Mouse (Mus musculus): ENCODE measurements around the gene Spen. TPM values are rescaled to one million over a fixed set of nuclear protein-coding genes. Genes with fewer than 3 reads are reported as not detected.

Gene Spen
- polyA plus RNA-seq, 1 experiment from 2014 or later = 12.5 TPM

- ATAC-seq (ENCODE audit: low read depth) = no peak
- no peaks in the 10 kb centered on the region for H3K27me3 ChIP-seq (replicated peaks; ENCODE audit: control insufficient read depth, insufficient read depth, low read length)
- DNase-seq (ENCODE audit: low spot score) = peak; percentile 41
- 68% methylated on average over 12 of the region's 12 CpGs for WGBS
- H3K4me1 ChIP-seq (ENCODE audit: control insufficient read depth, insufficient read depth, low read length) = peaks cover 6% of the 10 kb centered on the region
- no peak overlapping the region for H3K4me3 ChIP-seq (ENCODE audit: low read depth, low read length)
- H3K9ac ChIP-seq (ENCODE audit: low read depth, low read length) = no peak overlapping the region
- peaks cover 48% of the 10 kb centered on the region for H3K36me3 ChIP-seq (ENCODE audit: control insufficient read depth, insufficient read depth, low read length)
- H3K27ac ChIP-seq (replicated peaks; ENCODE audit: low read depth, low read length) = no peak overlapping the region
- no peak overlapping the region for H3K4me2 ChIP-seq (ENCODE audit: low read depth, low read length)
- H3K9me3 ChIP-seq (ENCODE audit: control insufficient read depth, low read length) = no peaks in the 10 kb centered on the region
Observed at GRCm38 (mm10) chr4:141461088-141461487, 77.3 kb downstream of the Spen start.

- H3K9ac ChIP-seq (ENCODE audit: low read depth, low read length) = no peak overlapping the region
- ATAC-seq (ENCODE audit: low read depth) = no peak
- no peak for DNase-seq (ENCODE audit: low spot score)
- no peaks in the 10 kb centered on the region for H3K27me3 ChIP-seq (replicated peaks; ENCODE audit: control insufficient read depth, insufficient read depth, low read length)
- no peak overlapping the region for H3K27ac ChIP-seq (replicated peaks; ENCODE audit: low read depth, low read length)
- 94% methylated on average over 4 of the region's 4 CpGs for WGBS
- H3K36me3 ChIP-seq (ENCODE audit: control insufficient read depth, insufficient read depth, low read length) = peaks cover 42% of the 10 kb centered on the region
- H3K9me3 ChIP-seq (ENCODE audit: control insufficient read depth, low read length) = no peaks in the 10 kb centered on the region
- H3K4me3 ChIP-seq (ENCODE audit: low read depth, low read length) = no peak overlapping the region
- H3K4me1 ChIP-seq (ENCODE audit: control insufficient read depth, insufficient read depth, low read length) = peaks cover 6% of the 10 kb centered on the region
- H3K4me2 ChIP-seq (ENCODE audit: low read depth, low read length) = no peak overlapping the region
Observed at GRCm38 (mm10) chr4:141460481-141460880, 77.9 kb downstream of the Spen start.

- Histone ChIP-seq H3K27ac (replicated peaks; ENCODE audit: low read depth, low read length) (no peak overlapping the region), H3K9ac (ENCODE audit: low read depth, low read length) (no peak overlapping the region), H3K36me3 (ENCODE audit: control insufficient read depth, insufficient read depth, low read length) (peaks cover 37% of the 10 kb centered on the region), H3K27me3 (replicated peaks; ENCODE audit: control insufficient read depth, insufficient read depth, low read length) (no peaks in the 10 kb centered on the region), H3K4me2 (ENCODE audit: low read depth, low read length) (no peak overlapping the region), H3K9me3 (ENCODE audit: control insufficient read depth, low read length) (no peaks in the 10 kb centered on the region), H3K4me1 (ENCODE audit: control insufficient read depth, insufficient read depth, low read length) (peaks cover 6% of the 10 kb centered on the region), H3K4me3 (ENCODE audit: low read depth, low read length) (no peak overlapping the region)
- no peak for ATAC-seq (ENCODE audit: low read depth)
- DNase-seq (ENCODE audit: low spot score) = no peak
- 87% methylated on average over 9 of the region's 9 CpGs for WGBS
Observed at GRCm38 (mm10) chr4:141459766-141460165, 78.6 kb downstream of the Spen start.

- Histone ChIP-seq H3K27me3 (replicated peaks; ENCODE audit: control insufficient read depth, insufficient read depth, low read length) (no peaks in the 10 kb centered on the region), H3K9me3 (ENCODE audit: control insufficient read depth, low read length) (no peaks in the 10 kb centered on the region), H3K4me2 (ENCODE audit: low read depth, low read length) (no peak overlapping the region), H3K36me3 (ENCODE audit: control insufficient read depth, insufficient read depth, low read length) (peaks cover 31% of the 10 kb centered on the region), H3K9ac (ENCODE audit: low read depth, low read length) (no peak overlapping the region), H3K4me1 (ENCODE audit: control insufficient read depth, insufficient read depth, low read length) (peaks cover 6% of the 10 kb centered on the region), H3K27ac (replicated peaks; ENCODE audit: low read depth, low read length) (peak overlapping the region; percentile 63; the same call in 1 of the 2 replicates), H3K4me3 (ENCODE audit: low read depth, low read length) (no peak overlapping the region)
- ATAC-seq (ENCODE audit: low read depth) = peak; percentile 4; the same call in 1 of the 2 replicates
- WGBS = 59% methylated on average over 3 of the region's 3 CpGs
- DNase-seq (ENCODE audit: low spot score) = no peak
Observed at GRCm38 (mm10) chr4:141458888-141459287, 79.5 kb downstream of the Spen start.

- Histone ChIP-seq H3K4me1 (ENCODE audit: control insufficient read depth, insufficient read depth, low read length) (peaks cover 6% of the 10 kb centered on the region), H3K4me3 (ENCODE audit: low read depth, low read length) (no peak overlapping the region), H3K36me3 (ENCODE audit: control insufficient read depth, insufficient read depth, low read length) (peaks cover 25% of the 10 kb centered on the region), H3K27me3 (replicated peaks; ENCODE audit: control insufficient read depth, insufficient read depth, low read length) (no peaks in the 10 kb centered on the region), H3K9me3 (ENCODE audit: control insufficient read depth, low read length) (no peaks in the 10 kb centered on the region), H3K9ac (ENCODE audit: low read depth, low read length) (peak overlapping the region; percentile 11; the same call in 1 of the 2 replicates), H3K27ac (replicated peaks; ENCODE audit: low read depth, low read length) (peak overlapping the region; percentile 63), H3K4me2 (ENCODE audit: low read depth, low read length) (no peak overlapping the region; the same call in 1 of the 2 replicates)
- DNase-seq (ENCODE audit: low spot score) (peak; percentile 69), ATAC-seq (ENCODE audit: low read depth) (peak; percentile 48)
- WGBS = 16% methylated on average over 7 of the region's 7 CpGs
Observed at GRCm38 (mm10) chr4:141458236-141458635, 80.2 kb downstream of the Spen start.

- no peak overlapping the region for H3K9ac ChIP-seq (ENCODE audit: low read depth, low read length)
- H3K27me3 ChIP-seq (replicated peaks; ENCODE audit: control insufficient read depth, insufficient read depth, low read length) = no peaks in the 10 kb centered on the region
- no peak for ATAC-seq (ENCODE audit: low read depth)
- H3K4me3 ChIP-seq (ENCODE audit: low read depth, low read length) = no peak overlapping the region
- WGBS = 94% methylated on average over 14 of the region's 14 CpGs
- H3K36me3 ChIP-seq (ENCODE audit: control insufficient read depth, insufficient read depth, low read length) = peaks cover 21% of the 10 kb centered on the region; the same call in 1 of the 2 replicates
- no peaks in the 10 kb centered on the region for H3K9me3 ChIP-seq (ENCODE audit: control insufficient read depth, low read length)
- no peak for DNase-seq (ENCODE audit: low spot score)
- H3K4me2 ChIP-seq (ENCODE audit: low read depth, low read length) = no peak overlapping the region
- H3K27ac ChIP-seq (replicated peaks; ENCODE audit: low read depth, low read length) = no peak overlapping the region
- peaks cover 6% of the 10 kb centered on the region for H3K4me1 ChIP-seq (ENCODE audit: control insufficient read depth, insufficient read depth, low read length)
Observed at GRCm38 (mm10) chr4:141456193-141456938, 82.0 kb downstream of the Spen start.

- Histone ChIP-seq H3K36me3 (ENCODE audit: control insufficient read depth, insufficient read depth, low read length) (peaks cover 19% of the 10 kb centered on the region; the same call in 1 of the 2 replicates), H3K4me2 (ENCODE audit: low read depth, low read length) (no peak overlapping the region), H3K9ac (ENCODE audit: low read depth, low read length) (no peak overlapping the region), H3K4me1 (ENCODE audit: control insufficient read depth, insufficient read depth, low read length) (peaks cover 6% of the 10 kb centered on the region), H3K27me3 (replicated peaks; ENCODE audit: control insufficient read depth, insufficient read depth, low read length) (no peaks in the 10 kb centered on the region), H3K4me3 (ENCODE audit: low read depth, low read length) (no peak overlapping the region), H3K9me3 (ENCODE audit: control insufficient read depth, low read length) (no peaks in the 10 kb centered on the region), H3K27ac (replicated peaks; ENCODE audit: low read depth, low read length) (no peak overlapping the region; the same call in 1 of the 2 replicates)
- 63% methylated on average over 4 of the region's 4 CpGs for WGBS
- ATAC-seq (ENCODE audit: low read depth) (0 out of 2 replicates have a peak, but pooled peaks have one; percentile 31), DNase-seq (ENCODE audit: low spot score) (no peak)
Observed at GRCm38 (mm10) chr4:141455526-141455925, 82.9 kb downstream of the Spen start.

GRCm38 (mm10) chr4:141454581-141455350 lies 83.6 kb downstream of the Spen start:
- Histone ChIP-seq H3K9me3 (ENCODE audit: control insufficient read depth, low read length) (no peaks in the 10 kb centered on the region), H3K27ac (replicated peaks; ENCODE audit: low read depth, low read length) (no peak overlapping the region), H3K36me3 (ENCODE audit: control insufficient read depth, insufficient read depth, low read length) (peaks cover 19% of the 10 kb centered on the region; the same call in 1 of the 2 replicates), H3K4me1 (ENCODE audit: control insufficient read depth, insufficient read depth, low read length) (peaks cover 6% of the 10 kb centered on the region), H3K9ac (ENCODE audit: low read depth, low read length) (no peak overlapping the region), H3K27me3 (replicated peaks; ENCODE audit: control insufficient read depth, insufficient read depth, low read length) (no peaks in the 10 kb centered on the region), H3K4me2 (ENCODE audit: low read depth, low read length) (no peak overlapping the region), H3K4me3 (ENCODE audit: low read depth, low read length) (no peak overlapping the region)
- DNase-seq (ENCODE audit: low spot score) (no peak), ATAC-seq (ENCODE audit: low read depth) (no peak)
- WGBS = 70% methylated on average over 14 of the region's 14 CpGs

Measured in embryonic facial prominence, embryonic 14.5 days (tissue).